8 mouse cellular contexts compared by ENCODE assay signal in the genomic region with DNA sequence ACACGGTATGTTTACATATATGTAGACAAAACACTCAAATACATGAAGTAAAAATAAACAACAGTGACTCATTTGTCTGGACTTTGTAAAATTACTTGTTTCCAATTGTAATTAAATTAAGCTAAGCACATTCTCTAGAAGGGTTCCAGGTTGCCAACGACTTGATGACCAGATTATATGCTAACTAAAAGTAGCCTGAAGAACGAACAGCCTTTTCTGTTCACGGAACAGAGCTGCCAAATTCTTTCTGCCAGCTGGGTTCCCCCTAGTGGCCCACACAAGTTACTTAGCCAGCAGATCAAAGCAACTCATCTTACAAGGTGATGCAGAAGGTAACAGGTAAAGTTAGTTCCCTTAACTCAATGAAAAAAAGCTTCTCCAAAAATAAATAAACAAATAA. TPM values are rescaled to one million over a fixed set of nuclear protein-coding genes. Genes with fewer than 3 reads are reported as not detected.
DNase-seq lines count a peak whose midpoint lies in the region; ATAC-seq and TF ChIP-seq lines count a peak whose summit lies in the region.

No protein-coding gene starts in this region.

- H3K27me3 ChIP-seq in heart, embryonic 10.5 days (ENCODE audit: insufficient read depth, poor library complexity, severe bottlenecking) = peaks cover 6% of the 10 kb centered on the region; the same call in 1 of the 2 replicates
- no peaks in the 10 kb centered on the region for H3K27me3 ChIP-seq in thymus, adult 2 months (ENCODE audit: control insufficient read depth, insufficient read depth, low read length)
- H3K27me3 ChIP-seq in hindbrain, embryonic 12.5 days = no peaks in the 10 kb centered on the region

- H3K9ac ChIP-seq in hindbrain, embryonic 12.5 days = no peak overlapping the region

- H3K4me3 ChIP-seq in heart, embryonic 10.5 days = no peak overlapping the region
- H3K4me3 ChIP-seq in thymus, adult 2 months (ENCODE audit: control insufficient read depth, insufficient read depth, low read length) = no peak overlapping the region
- H3K4me3 ChIP-seq in hindbrain, embryonic 12.5 days = no peak overlapping the region

- H3K36me3 ChIP-seq in heart, embryonic 10.5 days = no peaks in the 10 kb centered on the region
- H3K36me3 ChIP-seq in thymus, adult 2 months (ENCODE audit: control insufficient read depth, insufficient read depth, low read length) = no peaks in the 10 kb centered on the region
- H3K36me3 ChIP-seq in hindbrain, embryonic 12.5 days = no peaks in the 10 kb centered on the region

- H3K27ac ChIP-seq in heart, embryonic 10.5 days = no peak overlapping the region
- H3K27ac ChIP-seq in thymus, adult 2 months (ENCODE audit: control insufficient read depth, insufficient read depth, low read length) = no peak overlapping the region
- H3K27ac ChIP-seq in hindbrain, embryonic 12.5 days = no peak overlapping the region

- no peaks in the 10 kb centered on the region for H3K9me3 ChIP-seq in heart, embryonic 10.5 days
- H3K9me3 ChIP-seq in hindbrain, embryonic 12.5 days (replicated peaks) = no peaks in the 10 kb centered on the region

- TF ChIP-seq POLR2A in thymus, adult 2 months (IDR thresholded peaks at IDR 0.05; ENCODE audit: control insufficient read depth, extremely low read depth, insufficient read depth, low read length, poor library complexity) = no peak

- WGBS in heart, embryonic 10.5 days = 29% methylated on average over 4 of the region's 4 CpGs
- 26% methylated on average over 4 of the region's 4 CpGs for WGBS in thymus, adult 2 months
- WGBS in hindbrain, embryonic 12.5 days = 34% methylated on average over 4 of the region's 4 CpGs

- H3K4me1 ChIP-seq in heart, embryonic 10.5 days = peaks cover 3% of the 10 kb centered on the region; the same call in 1 of the 2 replicates
- H3K4me1 ChIP-seq in thymus, adult 2 months (replicated peaks; ENCODE audit: control insufficient read depth, insufficient read depth, low read length) = no peaks in the 10 kb centered on the region
- no peaks in the 10 kb centered on the region for H3K4me1 ChIP-seq in hindbrain, embryonic 12.5 days

- no peak for ATAC-seq in hindbrain, embryonic 12.5 days (ENCODE audit: low FRiP score)

- H3K4me2 ChIP-seq in hindbrain, embryonic 12.5 days (replicated peaks) = no peak overlapping the region

- no peak for TF ChIP-seq CTCF in thymus, adult 2 months (IDR thresholded peaks at IDR 0.05; ENCODE audit: borderline replicate concordance, control insufficient read depth, extremely low read depth, insufficient read depth, low read length, poor library complexity)

- DNase-seq in heart, embryonic 10.5 days (ENCODE audit: low spot score) = peak; percentile 73
- DNase-seq in heart, adult 9 months (ENCODE audit: low spot score in 2 of 2) = no peak
- peak; percentile 37 for DNase-seq in thymus, adult 2 months
- DNase-seq in thymus, adult 18-20 months = no peak
- DNase-seq in embryo, embryonic 10.5 days (ENCODE audit: low spot score) = peak; percentile 45
- DNase-seq in lung, postnatal 14 days = peak; percentile 46
- no peak for DNase-seq in Muller cell, postnatal 12 days (ENCODE audit: inconsistent ontology term)

RNA-seq across cellular contexts. Expression of gene Fcamr, which starts 16.6 kb away (rescaled TPM):
- 0.18 TPM in 1 of 2 replicates, not detected in the other for polyA plus RNA-seq in heart, embryonic 10.5 days (2016; fragmentation: Nextera tagmentation; extraction: Ambion mirVana)
- polyA plus RNA-seq in thymus, adult 2 months (2012; rRNA removed) = 0.11 and 0.28 TPM in 2 replicates
- not detected in 2 replicates for polyA plus RNA-seq in hindbrain, embryonic 12.5 days (2016; fragmentation: Nextera tagmentation; extraction: Ambion mirVana)

RNA-seq across cellular contexts. Expression of gene Pigr, which starts 42.4 kb away (rescaled TPM):
- not detected in 2 replicates for polyA plus RNA-seq in heart, embryonic 10.5 days (2016; fragmentation: Nextera tagmentation; extraction: Ambion mirVana)
- 3.0 and 4.3 TPM in 2 replicates for polyA plus RNA-seq in thymus, adult 2 months (2012; rRNA removed)
- polyA plus RNA-seq in hindbrain, embryonic 12.5 days (2016; fragmentation: Nextera tagmentation; extraction: Ambion mirVana) = not detected in 2 replicates

RNA-seq across cellular contexts. Expression of gene AA986860, which starts 52.3 kb away (rescaled TPM):
- 0.67 and 1.1 TPM in 2 replicates for polyA plus RNA-seq in heart, embryonic 10.5 days (2016; fragmentation: Nextera tagmentation; extraction: Ambion mirVana)
- 0.54 and 1.1 TPM in 2 replicates for polyA plus RNA-seq in thymus, adult 2 months (2012; rRNA removed)
- 1.2 and 1.3 TPM in 2 replicates for polyA plus RNA-seq in hindbrain, embryonic 12.5 days (2016; fragmentation: Nextera tagmentation; extraction: Ambion mirVana)

RNA-seq across cellular contexts. Expression of gene Pfkfb2, which starts 55.0 kb away (rescaled TPM):
- 5.0 and 7.4 TPM in 2 replicates for polyA plus RNA-seq in heart, embryonic 10.5 days (2016; fragmentation: Nextera tagmentation; extraction: Ambion mirVana)
- polyA plus RNA-seq in thymus, adult 2 months (2012; rRNA removed) = 9.2 and 9.5 TPM in 2 replicates
- 17.0 and 17.8 TPM in 2 replicates for polyA plus RNA-seq in hindbrain, embryonic 12.5 days (2016; fragmentation: Nextera tagmentation; extraction: Ambion mirVana)

Comparison
In these comparisons a context has a peak if more than half of its experiments do, and no peak if none do; other contexts are left out.
1. DNase-seq: peak in heart, embryonic 10.5 days (single experiment), thymus, adult 2 months (single experiment), embryo, embryonic 10.5 days (single experiment) and lung, postnatal 14 days (single experiment); none in heart, adult 9 months (0 of 2), thymus, adult 18-20 months (0 of 2) and Muller cell, postnatal 12 days (single experiment).